Mouse (Mus musculus) erythroid progenitor cell, adult 5-6 weeks (primary cell): Measurements from ENCODE around the gene Atat1. TPM values are rescaled to one million over a fixed set of nuclear protein-coding genes. Genes with fewer than 3 reads are reported as not detected.

ENCODE experiments used
- ATAC-seq: replicated peaks from 2 replicates; pipeline ENCODE4 v1.8.0; 2016; ENCODE audit warnings: moderate number of reproducible peaks, mild to moderate bottlenecking, moderate TSS enrichment, inconsistent platforms; ENCODE audit not compliant: poor library complexity, low FRiP score, severe bottlenecking
- total RNA-seq, 2 experiments: library from RNA; stranded (forward) in 1 of 2; stranded (reverse) in 1 of 2; fragments of 150-400 nt in 1 of 2; fragments of 186-747, 209-891 nt in 1 of 2; gene quantifications; 2 replicates each; pipeline versions ENCODE4 v1.2.3 to v1.2.4; 2015 to 2017; ENCODE audit warnings: low replicate concordance in 2 of 2

Atat1 gene
- total RNA-seq, 2 experiments from 2014 or later = 3.0 to 26.0 TPM

DNA sequence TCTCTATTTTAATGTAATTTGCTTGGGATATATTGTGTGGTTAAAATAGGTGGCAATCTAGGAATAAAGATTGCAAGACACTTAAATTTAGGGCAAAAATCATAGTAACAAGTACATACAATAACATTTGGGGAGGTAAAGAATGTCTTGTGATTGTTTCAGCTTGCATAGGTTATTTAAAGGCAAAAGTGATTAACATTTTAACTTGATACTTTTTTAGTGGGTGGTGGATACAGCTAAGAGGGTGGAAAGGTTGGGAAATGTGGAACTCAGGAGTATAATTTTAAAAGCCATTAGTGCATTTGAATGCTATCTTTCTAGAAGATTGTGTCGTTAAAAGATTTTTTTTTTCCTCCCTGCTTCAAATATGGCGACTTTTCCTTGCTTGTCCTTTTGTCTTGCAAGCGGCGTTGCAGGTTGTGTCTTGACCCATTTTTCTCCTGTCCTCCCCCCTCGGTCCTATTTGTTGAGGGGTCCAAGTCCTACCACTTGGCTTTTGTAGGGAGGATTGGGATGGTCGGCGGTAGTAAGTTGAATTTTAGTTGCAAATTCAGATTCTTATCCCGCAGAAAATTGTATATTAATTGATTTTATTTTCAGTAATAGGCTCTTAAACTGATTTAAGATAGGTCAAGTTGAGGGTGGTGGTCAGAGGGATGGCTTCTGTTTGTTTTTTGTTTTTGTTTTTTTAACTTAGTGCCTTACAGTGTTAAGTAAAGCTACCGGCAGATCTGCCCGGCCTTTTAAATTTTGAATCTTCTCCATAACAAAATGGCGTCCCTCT lies 8.6 kb upstream of the Atat1 start:
- no peak for ATAC-seq

GRCm38 (mm10) chr17:35917463-35918251 lies 7.8 kb upstream of the Atat1 start:
- ATAC-seq = 0 out of 2 replicates have a peak, but pooled peaks have one; percentile 5

DNA sequence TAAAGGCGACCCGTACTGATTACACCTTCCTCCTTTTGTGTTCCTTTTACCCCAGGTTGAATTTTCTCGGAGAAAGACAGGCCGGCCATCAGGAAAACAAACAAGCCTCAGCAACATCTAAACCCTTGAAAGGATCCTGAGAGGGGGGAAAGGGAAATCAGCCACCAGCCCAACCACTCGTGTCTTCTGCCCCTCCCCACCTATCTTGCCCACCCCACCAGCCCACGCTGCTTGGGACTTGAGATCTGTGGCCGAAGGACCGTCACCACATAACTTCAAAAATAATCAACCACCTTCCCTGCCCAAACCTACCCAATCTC lies 7.2 kb upstream of the Atat1 start:
- ATAC-seq = no peak

GRCm38 (mm10) chr17:35916297-35917142 lies 6.6 kb upstream of the Atat1 start, which contains the start of the genes Mrps18b and Ppp1r10:
Mrps18b (minus strand) TSS chr17:35916389.
Ppp1r10 (plus strand) TSS chr17:35916434.
- ATAC-seq = peak; percentile 71

- peak; percentile 4 for ATAC-seq
Observed at GRCm38 (mm10) chr17:35915538-35916296, 5.8 kb upstream of the Atat1 start.

DNA sequence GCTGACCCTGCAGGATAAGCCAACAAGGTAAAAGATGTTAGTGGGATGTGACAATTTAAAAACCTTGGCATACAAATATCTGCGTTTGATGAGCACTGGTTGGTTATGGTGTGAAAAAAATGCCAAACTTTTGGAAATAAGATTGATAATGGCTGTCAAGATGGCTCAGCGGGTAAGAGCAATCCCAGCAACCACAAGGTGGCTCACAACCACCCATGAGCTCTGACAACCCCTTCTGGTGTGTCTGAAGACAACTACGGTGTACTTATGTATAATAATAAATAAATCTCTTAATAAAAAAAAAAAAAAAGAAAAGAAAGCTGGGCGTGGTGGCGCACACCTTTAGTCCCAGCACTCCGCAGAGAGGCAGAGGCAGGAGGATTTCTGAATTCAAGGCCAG lies 5.1 kb upstream of the Atat1 start:
- no peak for ATAC-seq

DNA sequence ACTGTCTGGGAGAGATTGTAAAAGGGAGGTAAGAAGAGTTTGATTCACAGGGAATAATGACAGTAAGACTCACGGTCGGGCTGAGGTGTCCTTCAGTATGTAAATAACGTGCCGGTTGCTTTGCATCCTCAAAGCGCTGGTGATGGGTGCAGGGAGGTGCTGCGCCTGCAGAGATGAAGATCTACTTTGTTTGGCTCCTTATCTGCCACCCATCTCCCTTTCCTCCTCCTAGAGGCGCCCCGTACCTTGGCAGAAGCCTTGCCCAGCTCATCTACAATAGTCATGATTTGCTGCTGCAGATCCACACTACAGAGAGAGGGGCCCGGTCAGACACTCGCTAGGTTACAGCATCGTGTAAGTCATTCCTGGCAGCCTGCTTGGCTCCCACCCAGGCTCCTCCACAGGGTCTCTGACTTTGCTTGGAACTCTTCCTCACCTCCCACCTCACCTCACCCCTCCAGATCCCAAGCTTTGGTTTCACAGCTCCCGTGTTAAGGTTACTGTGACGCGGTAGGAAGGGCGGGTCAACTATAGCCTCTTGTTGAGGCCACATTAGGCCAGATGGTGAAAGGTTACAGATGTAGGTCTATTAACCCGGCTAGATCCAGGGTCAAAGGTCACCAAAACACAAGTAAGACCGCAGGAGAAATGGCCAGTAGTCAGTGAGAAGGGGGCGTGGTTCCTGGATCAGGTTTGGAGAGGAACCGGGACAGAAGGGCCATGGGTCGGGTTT lies 523 bp downstream of the Atat1 start:
- ATAC-seq = peak; percentile 55; the same call in 1 of the 2 replicates

- no peak for ATAC-seq
Observed at GRCm38 (mm10) chr17:35907609-35908008, 2.3 kb downstream of the Atat1 start.

- no peak for ATAC-seq
Observed at GRCm38 (mm10) chr17:35905587-35905986, 4.3 kb downstream of the Atat1 start.

DNA sequence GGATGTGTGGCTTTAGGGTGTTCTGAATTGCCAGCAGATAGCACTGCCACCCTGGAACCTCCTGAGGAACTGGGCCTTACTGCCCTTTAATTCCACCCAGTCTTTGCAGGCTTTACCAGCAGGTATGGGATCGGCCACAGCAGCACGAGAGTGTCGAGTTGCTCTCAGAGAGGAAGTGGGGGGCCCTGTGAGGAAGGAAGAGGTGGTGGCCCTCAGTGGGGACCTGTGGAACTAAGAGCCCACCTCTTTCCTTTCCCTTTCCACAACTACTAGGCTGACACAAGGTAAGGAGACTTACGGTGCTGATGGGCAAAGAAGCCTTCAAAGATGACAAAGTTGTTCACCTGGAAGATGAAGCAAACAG lies 5.9 kb downstream of the Atat1 start:
- no peak for ATAC-seq

DNA sequence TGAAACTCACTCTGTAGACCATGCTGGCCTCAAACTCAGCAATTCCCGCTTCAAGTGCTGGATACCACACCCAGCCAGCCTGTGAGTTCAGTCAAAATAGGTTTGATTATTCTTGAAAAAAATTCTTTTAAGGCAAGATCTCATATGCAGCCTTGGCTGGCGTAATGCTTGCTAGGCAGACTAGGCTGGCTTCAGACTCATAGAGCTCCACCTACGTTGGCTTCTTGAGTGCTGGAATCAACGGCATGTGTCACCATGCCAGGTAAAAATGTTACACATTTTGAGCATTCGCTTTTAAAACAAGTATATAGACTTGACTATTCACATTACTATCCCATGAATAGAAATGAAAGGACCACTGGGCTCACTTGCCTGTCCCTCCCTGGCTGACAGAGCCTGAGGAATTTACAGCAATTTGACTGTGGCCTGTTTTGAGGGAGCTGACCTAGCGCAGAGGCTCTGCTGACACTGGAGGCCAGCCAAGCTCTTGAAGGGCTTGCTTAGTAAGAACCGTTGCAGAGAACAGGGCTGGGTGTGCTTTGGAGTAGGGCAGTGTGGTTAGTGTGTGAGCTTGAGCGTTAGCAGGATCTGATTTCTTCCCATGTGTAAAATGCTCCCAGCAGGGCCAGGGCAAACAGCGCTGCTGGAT lies 6.4 kb downstream of the Atat1 start:
- no peak for ATAC-seq

- no peak for ATAC-seq
Observed at GRCm38 (mm10) chr17:35900636-35901035, 9.2 kb downstream of the Atat1 start.

- peak; percentile 47 for ATAC-seq
Observed at GRCm38 (mm10) chr17:35897644-35898573, 12.0 kb downstream of the Atat1 start.

DNA sequence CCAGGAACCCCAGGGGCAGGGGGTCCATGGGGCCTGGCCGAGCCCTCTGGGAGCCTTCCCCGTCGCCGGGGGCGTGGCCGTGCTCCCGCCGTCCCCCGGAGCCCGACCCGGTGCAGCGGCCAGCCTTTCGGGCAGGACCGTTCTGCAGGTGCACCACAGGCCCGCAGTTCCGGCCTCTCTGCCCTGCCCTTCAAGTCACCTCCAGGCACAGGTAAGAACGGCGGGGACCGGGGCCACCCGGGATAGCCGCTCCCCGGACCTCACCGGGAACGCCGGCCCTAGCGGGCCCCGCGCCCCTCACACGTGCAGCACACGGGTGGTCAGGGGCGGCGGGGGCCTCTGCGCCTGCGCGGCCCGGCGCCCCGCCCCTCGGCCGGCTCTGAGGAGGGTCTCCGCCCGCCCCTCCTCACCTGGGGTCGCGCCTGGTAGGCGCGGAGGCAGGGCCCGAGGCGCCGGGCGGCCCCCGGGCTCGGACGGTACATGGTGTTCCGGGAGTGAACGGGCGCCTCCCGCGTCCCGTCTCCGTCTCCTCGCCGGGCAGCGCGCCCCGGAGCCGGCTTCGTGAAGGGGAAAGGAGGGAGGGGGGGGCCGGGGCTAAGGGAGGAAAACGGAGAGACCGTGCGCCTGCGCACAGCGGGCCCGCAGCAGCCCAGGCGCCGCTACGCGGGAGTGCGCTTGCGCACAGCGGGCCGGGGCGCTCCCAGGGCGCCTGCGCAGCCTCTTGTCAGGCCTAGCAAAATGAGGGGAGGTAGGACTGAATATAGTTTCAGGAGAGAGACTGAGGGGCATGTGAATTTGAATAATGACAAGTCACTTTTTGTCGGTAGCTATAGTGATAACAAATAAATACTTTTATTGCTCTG lies 12.9 kb downstream of the Atat1 start, which contains the start of gene 2310061I04Rik:
TSS of gene 2310061I04Rik (minus strand) at position 651 of the 863 bp plus-strand sequence.
- peak; percentile 88 for ATAC-seq

- no peak for ATAC-seq
Observed at GRCm38 (mm10) chr17:35887725-35888124, 22.1 kb downstream of the Atat1 start.

- no peak for ATAC-seq
Observed at GRCm38 (mm10) chr17:35883777-35884176, 26.1 kb downstream of the Atat1 start.
